Mouse (Mus musculus) hindbrain, embryonic 15.5 days (tissue): ENCODE data around the gene Zc3h12c. TPM values are rescaled to one million over a fixed set of nuclear protein-coding genes. Genes with fewer than 3 reads are reported as not detected.

ENCODE experiments used
- ATAC-seq: fragments of 200-750 bp; cut with Nextera tagmentation; 2 replicates; pipeline ENCODE4 v1.8.0; 2017; ENCODE audit warnings: low read depth, moderate number of reproducible peaks, moderate TSS enrichment; ENCODE audit not compliant: low FRiP score
- H3K27ac ChIP-seq: fragments of 300-500 bp; sonication (generic); replicated peaks from 2 replicates; pipeline ENCODE4 v1.5.1; 2015; ENCODE audit warnings: mild to moderate bottlenecking, inconsistent platforms
- H3K27me3 ChIP-seq: fragments of 300-500 bp; sonication (generic); 2 replicates; pipeline ENCODE4 v1.6.1; 2015; ENCODE audit warnings: control low read depth, inconsistent platforms
- H3K36me3 ChIP-seq: fragments of 300-500 bp; sonication (generic); 2 replicates; pipeline ENCODE4 v1.6.1; 2015; ENCODE audit warnings: control low read depth, inconsistent platforms
- H3K4me1 ChIP-seq: fragments of 300-500 bp; sonication (generic); replicated peaks from 2 replicates; pipeline ENCODE4 v1.6.1; 2015; ENCODE audit warnings: control low read depth, inconsistent platforms
- H3K4me2 ChIP-seq: fragments of 300-500 bp; sonication (generic); 2 replicates; pipeline ENCODE4 v1.6.1; 2015; ENCODE audit warnings: moderate library complexity, mild to moderate bottlenecking, inconsistent platforms
- H3K4me3 ChIP-seq: fragments of 300-500 bp; sonication (generic); 2 replicates; pipeline ENCODE4 v1.5.1; 2015; ENCODE audit warnings: mild to moderate bottlenecking, inconsistent platforms
- H3K9ac ChIP-seq: fragments of 300-500 bp; sonication (generic); 2 replicates; pipeline ENCODE4 v1.6.1; 2015; ENCODE audit warnings: inconsistent platforms
- H3K9me3 ChIP-seq: fragments of 300-500 bp; sonication (generic); 2 replicates; pipeline ENCODE4 v1.6.1; 2016; ENCODE audit warnings: control low read depth, inconsistent platforms
- WGBS: fragments of 180-500 bp; shearing (Covaris S2); methylation state at CpG from one replicate; pipeline ENCODE4 v1.1.7; 2015; 5-methylcytosine and 5-hydroxymethylcytosine counted together
- polyA plus RNA-seq: library from polyadenylated mRNA; unstranded; fragments of >200 nt; fragmentation: Nextera tagmentation; extraction: Ambion mirVana; gene quantifications from 2 replicates; pipeline ENCODE4 v1.2.1, GENCODE M21; 2015

The Zc3h12c gene
- polyA plus RNA-seq, 1 experiment from 2014 or later: 4.5 TPM

- H3K9me3 ChIP-seq: no peaks in the 10 kb centered on the region
- no peak overlapping the region for H3K27ac ChIP-seq
- 0 out of 2 replicates have a peak, but pooled peaks cover 3% of the 10 kb centered on the region for H3K36me3 ChIP-seq
- no peaks in the 10 kb centered on the region for H3K27me3 ChIP-seq
- H3K4me2 ChIP-seq: no peak overlapping the region
- WGBS: 79% methylated on average over 13 of the region's 13 CpGs
- H3K4me3 ChIP-seq: no peak overlapping the region
- H3K4me1 ChIP-seq: peaks cover 36% of the 10 kb centered on the region
- no peak overlapping the region for H3K9ac ChIP-seq
- no peak for ATAC-seq
Observed at GRCm38 (mm10) chr9:52165076-52165705, 3.2 kb downstream of the Zc3h12c start.

GRCm38 (mm10) chr9:52160512-52160911, 7.9 kb downstream of the Zc3h12c start:
- no peak overlapping the region for H3K4me2 ChIP-seq
- H3K4me1 ChIP-seq: peaks cover 8% of the 10 kb centered on the region; the same call in 1 of the 2 replicates
- no peak for ATAC-seq
- H3K9ac ChIP-seq: no peak overlapping the region
- no peaks in the 10 kb centered on the region for H3K27me3 ChIP-seq
- H3K4me3 ChIP-seq: no peak overlapping the region
- WGBS: 91% methylated on average over 1 of the region's 1 CpGs
- H3K27ac ChIP-seq: no peak overlapping the region
- 0 out of 2 replicates have a peak, but pooled peaks cover 3% of the 10 kb centered on the region for H3K36me3 ChIP-seq
- H3K9me3 ChIP-seq: no peaks in the 10 kb centered on the region

DNA sequence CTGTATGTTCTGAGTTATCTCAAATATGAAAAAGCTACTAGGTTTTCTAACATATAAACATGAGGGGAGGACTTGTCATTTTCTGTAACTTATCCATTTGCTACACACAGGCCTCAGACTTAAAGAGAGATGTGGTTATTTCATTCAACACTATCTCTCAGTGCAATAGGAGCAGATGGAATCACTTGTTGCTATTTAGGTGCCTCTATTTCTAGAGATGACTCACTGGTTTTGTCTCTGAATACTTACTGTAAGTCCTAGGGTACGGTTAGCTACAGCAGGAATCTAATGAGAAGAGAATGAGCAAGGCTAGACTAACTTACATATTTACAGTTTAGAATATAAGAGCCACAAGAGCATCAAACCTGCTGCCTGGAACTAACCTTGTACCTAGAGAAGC, 9.8 kb downstream of the Zc3h12c start:
- 89% methylated on average over 1 of the region's 1 CpGs for WGBS
- H3K27ac ChIP-seq: no peak overlapping the region
- H3K4me3 ChIP-seq: no peak overlapping the region
- no peak for ATAC-seq
- H3K4me1 ChIP-seq: peaks cover 16% of the 10 kb centered on the region
- no peaks in the 10 kb centered on the region for H3K9me3 ChIP-seq
- H3K9ac ChIP-seq: no peak overlapping the region
- no peak overlapping the region for H3K4me2 ChIP-seq
- 0 out of 2 replicates have a peak, but pooled peaks cover 3% of the 10 kb centered on the region for H3K36me3 ChIP-seq
- no peaks in the 10 kb centered on the region for H3K27me3 ChIP-seq

- ATAC-seq: no peak
- no peaks in the 10 kb centered on the region for H3K27me3 ChIP-seq
- WGBS: 94% methylated on average over 4 of the region's 4 CpGs
- no peaks in the 10 kb centered on the region for H3K9me3 ChIP-seq
- H3K9ac ChIP-seq: no peak overlapping the region
- no peak overlapping the region for H3K4me2 ChIP-seq
- H3K4me3 ChIP-seq: no peak overlapping the region
- H3K4me1 ChIP-seq: peaks cover 33% of the 10 kb centered on the region
- H3K27ac ChIP-seq: 0 out of 2 replicates have a peak overlapping the region, but pooled peaks have one; percentile 11
- H3K36me3 ChIP-seq: no peaks in the 10 kb centered on the region
Observed at GRCm38 (mm10) chr9:52155417-52155816, 13.0 kb downstream of the Zc3h12c start.

DNA sequence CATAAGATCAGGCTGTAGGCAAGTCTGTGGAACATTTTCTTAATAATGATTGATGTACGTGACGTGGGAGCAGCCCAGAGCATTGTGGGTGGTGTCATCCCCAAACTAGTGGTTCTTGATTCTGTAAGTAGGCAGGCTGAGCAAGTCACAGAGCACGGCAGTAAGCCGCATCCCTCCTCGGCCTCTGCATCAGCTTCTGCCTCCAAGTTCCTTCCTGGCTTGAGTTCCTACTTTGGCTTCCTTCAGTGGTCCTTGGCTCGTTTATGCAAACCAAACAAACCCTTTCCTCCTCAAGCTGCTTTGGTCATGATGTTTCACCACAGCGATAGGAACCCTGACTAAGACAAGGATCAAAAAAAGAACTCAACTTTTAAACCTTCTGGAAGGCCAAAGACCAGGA, 14.1 kb downstream of the Zc3h12c start:
- H3K27ac ChIP-seq: no peak overlapping the region
- WGBS: 62% methylated on average over 7 of the region's 7 CpGs

DNA sequence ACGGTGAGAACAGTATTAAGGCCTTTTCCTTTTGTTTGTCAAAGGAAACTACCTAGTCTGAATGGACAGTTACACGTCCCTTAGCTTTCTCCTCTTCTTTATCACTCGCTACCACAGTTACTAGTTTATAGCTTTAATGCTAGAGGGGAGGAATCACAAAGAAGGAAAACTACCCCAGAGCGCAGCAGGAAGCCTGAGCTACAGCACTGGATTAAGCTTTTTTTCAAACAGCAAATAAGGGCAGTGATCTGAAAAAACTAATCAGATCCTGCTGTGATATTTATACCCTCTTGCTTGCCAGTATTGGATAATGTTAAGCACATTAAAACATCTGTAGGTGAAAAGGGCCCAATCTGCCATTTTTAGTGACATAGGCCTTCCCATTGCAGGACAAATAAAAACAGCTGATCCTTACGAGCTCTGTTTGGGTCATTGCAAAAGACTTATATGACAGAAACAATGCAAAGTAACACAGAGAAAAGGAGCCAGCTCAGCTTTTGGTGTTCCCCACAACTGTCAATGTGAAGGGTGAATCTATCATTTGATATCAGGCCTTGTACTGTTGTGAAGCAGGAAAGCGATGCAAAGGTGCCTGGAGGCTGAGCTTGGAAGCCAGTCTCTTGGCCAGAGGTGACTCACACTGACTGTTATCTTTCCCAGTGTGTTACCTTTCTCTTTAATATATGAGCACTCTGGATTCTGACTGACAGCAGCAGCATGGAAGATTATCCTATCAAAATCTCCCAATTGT, 16.1 kb downstream of the Zc3h12c start:
- H3K4me2 ChIP-seq: no peak overlapping the region
- H3K27me3 ChIP-seq: no peaks in the 10 kb centered on the region
- no peak overlapping the region for H3K4me3 ChIP-seq
- no peak overlapping the region for H3K9ac ChIP-seq
- no peaks in the 10 kb centered on the region for H3K9me3 ChIP-seq
- H3K4me1 ChIP-seq: peaks cover 49% of the 10 kb centered on the region
- H3K27ac ChIP-seq: peak overlapping the region; percentile 43; the same call in 1 of the 2 replicates
- H3K36me3 ChIP-seq: no peaks in the 10 kb centered on the region
- 48% methylated on average over 6 of the region's 6 CpGs for WGBS
- ATAC-seq: no peak

More for the DNA sequence above, 14.1 kb downstream of the Zc3h12c start:
- Histone ChIP-seq H3K4me1 (peaks cover 36% of the 10 kb centered on the region), H3K36me3 (no peaks in the 10 kb centered on the region), H3K9ac (no peak overlapping the region), H3K9me3 (no peaks in the 10 kb centered on the region), H3K4me3 (no peak overlapping the region), H3K27me3 (no peaks in the 10 kb centered on the region), H3K4me2 (no peak overlapping the region)
- ATAC-seq: no peak

- no peak for ATAC-seq
Observed at GRCm38 (mm10) chr9:52149768-52150167, 18.6 kb downstream of the Zc3h12c start.

DNA sequence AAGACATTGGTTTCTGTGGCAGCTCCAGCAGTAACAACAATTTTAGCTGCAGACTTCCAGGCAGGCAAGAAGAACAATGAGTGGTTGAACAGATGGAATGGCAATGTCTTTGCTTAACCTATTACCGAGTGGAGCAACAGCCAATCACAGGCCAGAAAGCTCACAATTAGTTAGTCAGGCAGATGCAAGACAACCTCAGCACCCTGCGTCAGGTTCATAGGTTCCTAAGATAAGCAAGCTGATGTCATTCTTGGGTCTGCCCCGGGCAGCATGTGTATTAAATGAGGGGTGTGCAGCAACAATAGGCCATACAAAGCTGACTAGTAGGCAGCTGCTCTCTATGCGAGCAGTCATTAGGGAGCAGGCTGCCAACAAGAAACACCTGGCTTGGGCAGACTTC, 19.1 kb downstream of the Zc3h12c start:
- Histone ChIP-seq H3K4me2 (peak overlapping the region; percentile 45), H3K27ac (peak overlapping the region; percentile 73), H3K4me1 (peaks cover 53% of the 10 kb centered on the region), H3K9me3 (no peaks in the 10 kb centered on the region), H3K36me3 (no peaks in the 10 kb centered on the region), H3K27me3 (no peaks in the 10 kb centered on the region), H3K4me3 (peak overlapping the region; percentile 24), H3K9ac (no peak overlapping the region)
- WGBS: 12% methylated on average over 4 of the region's 4 CpGs
- peak; percentile 84; the same call in 1 of the 2 replicates for ATAC-seq

More at GRCm38 (mm10) chr9:52149768-52150167, 18.6 kb downstream of the Zc3h12c start:
- peak overlapping the region; percentile 45; the same call in 1 of the 2 replicates for H3K4me2 ChIP-seq
- peaks cover 53% of the 10 kb centered on the region for H3K4me1 ChIP-seq
- no peak overlapping the region for H3K9ac ChIP-seq
- H3K36me3 ChIP-seq: no peaks in the 10 kb centered on the region
- no peak overlapping the region for H3K4me3 ChIP-seq
- H3K27ac ChIP-seq: peak overlapping the region; percentile 73; the same call in 1 of the 2 replicates
- H3K27me3 ChIP-seq: no peaks in the 10 kb centered on the region
- no peaks in the 10 kb centered on the region for H3K9me3 ChIP-seq
- 62% methylated on average over 6 of the region's 6 CpGs for WGBS

DNA sequence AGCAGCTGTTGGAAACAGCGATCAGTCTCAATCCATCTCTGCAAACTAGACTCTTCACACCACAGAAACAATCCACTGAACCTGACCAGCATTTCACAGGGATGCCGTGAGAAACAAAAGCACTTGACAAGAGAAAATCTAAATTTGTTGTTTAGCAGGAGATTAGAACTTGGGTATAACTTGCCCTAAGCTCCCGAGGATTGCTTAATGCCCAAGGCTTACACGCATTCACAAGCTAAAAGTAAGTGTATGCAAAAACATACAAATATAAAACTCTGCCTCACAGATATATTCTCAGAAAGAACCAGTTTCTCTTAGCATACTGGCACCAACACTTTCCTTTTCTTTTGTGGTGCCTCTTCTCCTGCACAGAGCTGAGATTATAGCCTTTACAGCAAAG, 19.5 kb downstream of the Zc3h12c start:
- Histone ChIP-seq H3K27ac (peak overlapping the region; percentile 73), H3K36me3 (no peaks in the 10 kb centered on the region), H3K4me2 (peak overlapping the region; percentile 45), H3K9me3 (no peaks in the 10 kb centered on the region), H3K4me1 (peaks cover 48% of the 10 kb centered on the region), H3K4me3 (peak overlapping the region; percentile 24), H3K27me3 (no peaks in the 10 kb centered on the region), H3K9ac (no peak overlapping the region)
- no peak for ATAC-seq
- 23% methylated on average over 4 of the region's 4 CpGs for WGBS

DNA sequence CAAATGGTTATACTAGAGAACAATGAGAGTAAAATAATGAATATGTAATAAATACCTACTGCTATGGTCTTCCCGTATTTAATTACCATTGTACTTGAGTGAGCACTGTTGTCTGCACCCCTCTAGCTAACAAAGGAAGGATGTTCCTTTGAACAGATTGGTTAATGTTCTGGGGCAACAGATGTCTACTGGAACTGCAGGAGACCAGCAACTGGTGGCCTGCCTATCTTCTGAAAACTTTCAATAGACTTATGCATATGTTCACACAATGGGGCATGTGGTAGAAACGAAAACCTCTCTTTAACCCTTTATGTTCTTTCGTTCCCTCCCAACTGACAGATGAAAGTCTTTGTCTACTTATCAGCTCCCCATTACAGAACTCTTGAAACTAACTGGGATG, 20.1 kb downstream of the Zc3h12c start:
- ATAC-seq: no peak
- no peaks in the 10 kb centered on the region for H3K36me3 ChIP-seq
- H3K4me3 ChIP-seq: peak overlapping the region; percentile 24
- 7% methylated on average over 3 of the region's 3 CpGs for WGBS
- H3K27me3 ChIP-seq: no peaks in the 10 kb centered on the region
- peaks cover 45% of the 10 kb centered on the region for H3K4me1 ChIP-seq
- H3K9me3 ChIP-seq: no peaks in the 10 kb centered on the region
- H3K4me2 ChIP-seq: peak overlapping the region; percentile 45
- no peak overlapping the region for H3K9ac ChIP-seq
- peak overlapping the region; percentile 73; the same call in 1 of the 2 replicates for H3K27ac ChIP-seq

GRCm38 (mm10) chr9:52146241-52146640, 22.1 kb downstream of the Zc3h12c start:
- H3K27ac ChIP-seq: peak overlapping the region; percentile 35
- peak overlapping the region; percentile 10 for H3K4me3 ChIP-seq
- H3K4me1 ChIP-seq: peaks cover 37% of the 10 kb centered on the region
- H3K27me3 ChIP-seq: no peaks in the 10 kb centered on the region
- ATAC-seq: peak; percentile 73
- 8% methylated on average over 4 of the region's 4 CpGs for WGBS
- no peaks in the 10 kb centered on the region for H3K36me3 ChIP-seq
- peak overlapping the region; percentile 31 for H3K4me2 ChIP-seq
- no peak overlapping the region for H3K9ac ChIP-seq
- no peaks in the 10 kb centered on the region for H3K9me3 ChIP-seq

- no peak overlapping the region for H3K4me3 ChIP-seq
Observed at GRCm38 (mm10) chr9:52132771-52133170, 35.6 kb downstream of the Zc3h12c start.

More at GRCm38 (mm10) chr9:52132771-52133170, 35.6 kb downstream of the Zc3h12c start:
- Histone ChIP-seq H3K27me3 (no peaks in the 10 kb centered on the region), H3K36me3 (no peaks in the 10 kb centered on the region), H3K4me1 (peaks cover 4% of the 10 kb centered on the region; the same call in 1 of the 2 replicates), H3K27ac (no peak overlapping the region), H3K4me2 (no peak overlapping the region), H3K9me3 (no peaks in the 10 kb centered on the region), H3K9ac (no peak overlapping the region)
- 84% methylated on average over 2 of the region's 2 CpGs for WGBS
- no peak for ATAC-seq
